Mouse (Mus musculus) CH12.LX (cell line): ENCODE measurements around the gene Gm2174. TPM values are rescaled to one million over a fixed set of nuclear protein-coding genes. Genes with fewer than 3 reads are reported as not detected.

Source experiments
- DNase-seq: peaks from one replicate; pipeline ENCODE4 v3.0.0-alpha.2; 2013; ENCODE audit errors: extremely low read depth
- H3K27ac ChIP-seq: 2 replicates; pipeline ENCODE4 v1.5.1; 2012; ENCODE audit warnings: low read depth, mild to moderate bottlenecking, control low read depth, moderate library complexity; ENCODE audit not compliant: insufficient read depth
- H3K27me3 ChIP-seq: replicated peaks from 2 replicates; pipeline ENCODE3; 2012; ENCODE audit warnings: inconsistent platforms
- H3K36me3 ChIP-seq, 2 experiments: replicated peaks in 1 of 2; 2 replicates each; pipeline versions ENCODE3 to v1.6.1; 2012; ENCODE audit warnings: inconsistent platforms in 1 of 2, low read length in 1 of 2, mild to moderate bottlenecking in 1 of 2, mixed read lengths in 1 of 2, moderate library complexity in 1 of 2; ENCODE audit not compliant: control insufficient read depth in 1 of 2, insufficient read depth in 1 of 2
- H3K4me1 ChIP-seq, 2 experiments: 2 replicates each; pipeline ENCODE4 v1.6.1; 2012; ENCODE audit warnings: inconsistent platforms in 1 of 2, moderate library complexity in 1 of 2; ENCODE audit not compliant: insufficient read depth in 2 of 2, control insufficient read depth in 1 of 2
- H3K4me2 ChIP-seq: 2 replicates; pipeline ENCODE4 v1.6.1; 2012; ENCODE audit warnings: low read depth, mild to moderate bottlenecking, control low read depth; ENCODE audit not compliant: poor library complexity, insufficient read depth, severe bottlenecking
- H3K4me3 ChIP-seq, 3 experiments: fragments of 150-350 bp in 1 of 3; sonication (generic) in 1 of 3; replicated peaks in 1 of 3; 2 replicates each; pipeline versions ENCODE3 to v1.5.1; 2011 to 2012; ENCODE audit warnings: low read depth in 2 of 3, low read length in 2 of 3, mild to moderate bottlenecking in 2 of 3, moderate library complexity in 2 of 3, control low read depth in 1 of 3, improper control_type of control experiment in 1 of 3, inconsistent platforms in 1 of 3, mixed read lengths in 1 of 3; ENCODE audit not compliant: poor library complexity in 1 of 3
- H3K79me2 ChIP-seq: replicated peaks from 2 replicates; pipeline ENCODE4 v1.6.1; 2012; ENCODE audit warnings: mild to moderate bottlenecking, moderate library complexity; ENCODE audit not compliant: control insufficient read depth, poor library complexity, insufficient read depth, severe bottlenecking; ENCODE audit errors: extremely low read depth
- H3K9ac ChIP-seq: 2 replicates; pipeline ENCODE4 v1.6.1; 2012; ENCODE audit warnings: low read depth, mild to moderate bottlenecking, control low read depth, moderate library complexity; ENCODE audit not compliant: insufficient read depth
- H3K9me3 ChIP-seq: replicated peaks from 2 replicates; pipeline ENCODE3; 2012; ENCODE audit warnings: low read length, inconsistent platforms, mixed read lengths
- CHD1 ChIP-seq: IDR thresholded peaks from 2 replicates; pipeline ENCODE4 v1.6.1; 2012; ENCODE audit warnings: low read depth, low read length, improper control_type of control experiment, inconsistent platforms
- CHD2 ChIP-seq: IDR thresholded peaks from 2 replicates; pipeline ENCODE4 v1.6.1; 2011; ENCODE audit warnings: low read length, improper control_type of control experiment
- CTCF ChIP-seq, 2 experiments: IDR thresholded peaks in 1 of 2; conservative IDR thresholded peaks in 1 of 2; 2 replicates each; pipeline ENCODE4 v1.5.1; 2011 to 2012; ENCODE audit warnings: low read depth in 2 of 2, low read length in 2 of 2, improper control_type of control experiment in 1 of 2, inconsistent platforms in 1 of 2, mild to moderate bottlenecking in 1 of 2, moderate library complexity in 1 of 2
- ELF1 ChIP-seq: IDR thresholded peaks from 2 replicates; pipeline ENCODE4 v1.6.1; 2014; ENCODE audit warnings: low read depth, mild to moderate bottlenecking, inconsistent platforms, low read length, improper control_type of control experiment
- GABPA ChIP-seq: IDR thresholded peaks from 2 replicates; pipeline ENCODE4 v1.6.1; 2012; ENCODE audit warnings: low read depth, low read length, improper control_type of control experiment, inconsistent platforms; ENCODE audit not compliant: insufficient replicate concordance
- HCFC1 ChIP-seq: IDR thresholded peaks from 2 replicates; pipeline ENCODE4 v1.6.1; 2012; ENCODE audit warnings: low read depth, mild to moderate bottlenecking, inconsistent platforms, low read length, improper control_type of control experiment
- JUN ChIP-seq: IDR thresholded peaks from 2 replicates; pipeline ENCODE4 v1.6.1; 2011; ENCODE audit warnings: low read depth, mild to moderate bottlenecking, low read length, improper control_type of control experiment, moderate library complexity; ENCODE audit not compliant: insufficient read depth
- KAT2A ChIP-seq: IDR thresholded peaks from 2 replicates; pipeline ENCODE4 v1.6.1; 2012; ENCODE audit warnings: low read length, improper control_type of control experiment, inconsistent platforms; ENCODE audit not compliant: insufficient replicate concordance
- MAX ChIP-seq: IDR thresholded peaks from 2 replicates; pipeline ENCODE4 v1.6.1; 2011; ENCODE audit warnings: low read length, improper control_type of control experiment
- MAZ ChIP-seq: IDR thresholded peaks from 2 replicates; pipeline ENCODE4 v1.6.1; 2012; ENCODE audit warnings: low read depth, mild to moderate bottlenecking, inconsistent platforms, low read length, improper control_type of control experiment, moderate library complexity
- MEF2A ChIP-seq: IDR thresholded peaks from 2 replicates; pipeline ENCODE4 v1.6.1; 2014; ENCODE audit warnings: low read depth, mild to moderate bottlenecking, inconsistent platforms, low read length, improper control_type of control experiment, borderline replicate concordance
- MXI1 ChIP-seq: IDR thresholded peaks from 2 replicates; pipeline ENCODE4 v1.6.1; 2011; ENCODE audit warnings: mild to moderate bottlenecking, low read depth, low read length, improper control_type of control experiment
- MYC ChIP-seq: IDR thresholded peaks from 2 replicates; pipeline ENCODE4 v1.6.1; 2011; ENCODE audit warnings: low read depth, mild to moderate bottlenecking, improper control_type of control experiment, low read length
- NELFE ChIP-seq: IDR thresholded peaks from 2 replicates; pipeline ENCODE4 v1.6.1; 2011; ENCODE audit warnings: low read depth, low read length, improper control_type of control experiment
- POLR2A ChIP-seq: IDR thresholded peaks from 2 replicates; pipeline ENCODE4 v1.6.1; 2011; ENCODE audit warnings: low read depth, mild to moderate bottlenecking, improper control_type of control experiment, low read length
- POLR2AphosphoS2 ChIP-seq: IDR thresholded peaks from 2 replicates; pipeline ENCODE4 v1.6.1; 2011; ENCODE audit warnings: low read depth, low read length, improper control_type of control experiment
- RAD21 ChIP-seq: IDR thresholded peaks from 2 replicates; pipeline ENCODE4 v1.6.1; 2011; ENCODE audit warnings: low read depth, mild to moderate bottlenecking, low read length, improper control_type of control experiment, moderate library complexity
- SIN3A ChIP-seq: IDR thresholded peaks from 2 replicates; pipeline ENCODE4 v1.6.1; 2012; ENCODE audit warnings: low read length, improper control_type of control experiment, inconsistent platforms
- TBP ChIP-seq: conservative IDR thresholded peaks from 2 replicates; pipeline ENCODE4 v1.6.1; 2011; ENCODE audit warnings: low read depth, low read length, improper control_type of control experiment
- TCF12 ChIP-seq: IDR thresholded peaks from 2 replicates; pipeline ENCODE4 v1.6.1; 2014; ENCODE audit warnings: low read depth, mild to moderate bottlenecking, inconsistent platforms, low read length, improper control_type of control experiment
- UBTF ChIP-seq: IDR thresholded peaks from 2 replicates; pipeline ENCODE4 v1.6.1; 2012; ENCODE audit warnings: low read depth, mild to moderate bottlenecking, inconsistent platforms, low read length, improper control_type of control experiment, moderate library complexity
- USF1 ChIP-seq: IDR thresholded peaks from 2 replicates; pipeline ENCODE4 v1.6.1; 2014; ENCODE audit warnings: low read depth, mild to moderate bottlenecking, inconsistent platforms, low read length, improper control_type of control experiment
- USF2 ChIP-seq: conservative IDR thresholded peaks from 2 replicates; pipeline ENCODE4 v1.6.1; 2011; ENCODE audit warnings: low read depth, low read length, improper control_type of control experiment
- ZKSCAN1 ChIP-seq: IDR thresholded peaks from 2 replicates; pipeline ENCODE4 v1.6.1; 2012; ENCODE audit warnings: low read depth, inconsistent platforms, low read length, improper control_type of control experiment, borderline replicate concordance
- ZMIZ1 ChIP-seq: IDR thresholded peaks from 2 replicates; pipeline ENCODE4 v1.6.1; 2012; ENCODE audit warnings: low read depth, mild to moderate bottlenecking, inconsistent platforms, low read length, improper control_type of control experiment
- dilution Hi-C: fragments of 300-500 bp; cut with MboI; formaldehyde crosslinking; loops from 2 replicates; pipeline ENCODE4 v1.14.3; 2020; ENCODE audit warnings: low sequenced_read_pairs; ENCODE audit not compliant: extremely low pct_unique_long_range_greater_than_20kb, extremely low pct_ligation_motif_present
- in situ Hi-C: fragments of 300-500 bp; cut with MboI; formaldehyde crosslinking; loops from 3 replicates; pipeline ENCODE4 v1.14.3; 2019; ENCODE audit warnings: low sequenced_read_pairs, low pct_ligation_motif_present, low pct_unique_long_range_greater_than_20kb, mixed read lengths
- polyA plus RNA-seq: library from polyadenylated mRNA; unstranded; fragments of >175 nt; gene quantifications from 2 replicates; pipeline ENCODE4 v1.2.1, GENCODE M21; 2012; ENCODE audit warnings: low read depth; ENCODE audit not compliant: insufficient read length
- total RNA-seq, 2 experiments: library from RNA; depleted of rRNA; stranded (reverse); fragments of 300-350 nt in 1 of 2; fragments of >200 nt in 1 of 2; gene quantifications; 2 replicates each; pipeline ENCODE4 v1.2.3; 2012 to 2014

Gm2174 gene
- total and polyA plus RNA-seq, 3 experiments, result 1.5 TPM; not detected in 2

GRCm38 (mm10) chrX:56454671-56455371, 7.1 kb downstream of the Gm2174 start, which contains the start of gene Ints6l:
Gene Ints6l (plus strand): TSS chrX:56454857.
- Histone ChIP-seq H3K79me2 (peaks cover 2% of the 10 kb centered on the region; the same call in 1 of the 2 replicates), H3K4me2 (peak within 1 kb of the TSS; percentile 56; the same call in 1 of the 2 replicates), H3K9ac (peak within 1 kb of the TSS; percentile 51), H3K4me3 (peak within 1 kb of the TSS; percentile 62 to 99 (median 72)), H3K9me3 (no peaks in the 10 kb centered on the region), H3K27me3 (no peaks in the 10 kb centered on the region), H3K36me3 (no peaks in the 10 kb centered on the region), H3K4me1 (peaks cover 0 to 11% of the 10 kb centered on the region in 2 experiments; a peak in 1 of 4 replicates), H3K27ac (peak within 1 kb of the TSS; percentile 99)
- dilution Hi-C loops (no loop called here), in situ Hi-C loops (no loop called here)
- TF ChIP-seq TCF12 (peak; percentile 90), UBTF (0 out of 2 replicates have a peak, but pooled peaks have one; percentile 8), USF1 (peak; percentile 82), POLR2A (peak; percentile 98), ZMIZ1 (peak; percentile 94), MXI1 (peak; percentile 70; the same call in 1 of the 2 replicates), MYC (no peak), KAT2A (no peak), SIN3A (peak; percentile 54), TBP (peak; percentile 93), CTCF (conservative IDR thresholded peaks at IDR 0.05 in 1 of 2, IDR thresholded peaks at IDR 0.05 in 1 of 2; ENCODE audit: low read depth in 2 of 2, low read length in 2 of 2) (no peak), USF2 (peak; percentile 80), POLR2AphosphoS2 (peak; percentile 58; the same call in 1 of the 2 replicates), NELFE (peak; percentile 85), MAX (peak; percentile 77), GABPA (no peak)
- DNase-seq, result peak; percentile 77

- H3K9ac ChIP-seq, result peak overlapping the region; percentile 51
- H3K36me3 ChIP-seq, result no peaks in the 10 kb centered on the region
- no peaks in the 10 kb centered on the region for H3K27me3 ChIP-seq
- in situ Hi-C loops, result no loop called here
- peaks cover 6% of the 10 kb centered on the region; the same call in 1 of the 2 replicates for H3K79me2 ChIP-seq
- dilution Hi-C loops, result no loop called here
- no peaks in the 10 kb centered on the region for H3K9me3 ChIP-seq
- DNase-seq, result peak; percentile 86
- peak overlapping the region; percentile 99 for H3K27ac ChIP-seq
- H3K4me3 ChIP-seq, result peak overlapping the region; percentile 62 to 99 (median 72)
- no peak overlapping the region for H3K4me2 ChIP-seq
- H3K4me1 ChIP-seq, result peaks cover 0 to 11% of the 10 kb centered on the region in 2 experiments; a peak in 1 of 4 replicates
- TF ChIP-seq MEF2A (0 out of 2 replicates have a peak, but pooled peaks have one; percentile 18), SIN3A (no peak; the same call in 1 of the 2 replicates), KAT2A (no peak), ELF1 (peak; percentile 66), NELFE (peak; percentile 14; the same call in 1 of the 2 replicates), TCF12 (peak; percentile 38; the same call in 1 of the 2 replicates), JUN (no peak), GABPA (no peak), UBTF (peak; percentile 21; the same call in 1 of the 2 replicates), MAZ (peak; percentile 86), CHD1 (no peak), USF2 (no peak), MXI1 (peak; percentile 45; the same call in 1 of the 2 replicates), RAD21 (no peak), USF1 (no peak), MAX (no peak), CTCF (conservative IDR thresholded peaks at IDR 0.05 in 1 of 2, IDR thresholded peaks at IDR 0.05 in 1 of 2; ENCODE audit: low read depth in 2 of 2, low read length in 2 of 2) (peak in 1 of 2 experiments; percentile 41; a peak in 2 of 4 replicates), POLR2A (peak; percentile 51; the same call in 1 of the 2 replicates), CHD2 (no peak), HCFC1 (peak; percentile 37; the same call in 1 of the 2 replicates), ZKSCAN1 (no peak)
These were observed 7.8 kb downstream of the Gm2174 start for GRCm38 (mm10) chrX:56455372-56456246.
